Comparison of ENCODE assay signal across 9 mouse cellular contexts in genomic region chr13:108127130-108127529, GRCm38 (mm10). TPM values are rescaled to one million over a fixed set of nuclear protein-coding genes. Genes with fewer than 3 reads are reported as not detected.
DNase-seq lines count a peak whose midpoint lies in the region; ATAC-seq and TF ChIP-seq lines count a peak whose summit lies in the region.
"Had no signal": no experiment of that assay in that cellular context is flagged by ENCODE, and none has a peak within 500 bp of the region (broad histone marks: within the 10 kb centered on the region; RNA-seq: fewer than 3 reads in every experiment).

No protein-coding gene starts in this region.

- H3K27me3 ChIP-seq in neural tube, embryonic 15.5 days (replicated peaks) = no peaks in the 10 kb centered on the region
- H3K27me3 ChIP-seq: limb, embryonic 12.5 days had no signal

- peaks cover 10% of the 10 kb centered on the region for H3K4me1 ChIP-seq in neural tube, embryonic 15.5 days

- WGBS in neural tube, embryonic 15.5 days = 11% methylated on average over 1 of the region's 1 CpGs

- H3K9ac ChIP-seq in neural tube, embryonic 15.5 days (replicated peaks) = no peak overlapping the region
- H3K9ac ChIP-seq: limb, embryonic 12.5 days had no signal

- no peak overlapping the region for H3K27ac ChIP-seq in gastrocnemius, adult 2 months
- no peak overlapping the region for H3K27ac ChIP-seq in neural tube, embryonic 15.5 days (replicated peaks)
- H3K27ac ChIP-seq: limb, embryonic 12.5 days had no signal

- DNase-seq in gastrocnemius, adult 2 months = peak; percentile 35
- DNase-seq in gastrocnemius, postnatal 4 days (ENCODE audit: low spot score in 2 of 2) = no peak
- peak; percentile 39 for DNase-seq in neural tube, embryonic 10.5 days (ENCODE audit: extremely low spot score, low spot score)
- peak; percentile 34 for DNase-seq in c-Kit-positive CD71-positive TER-119-negative erythroid progenitor cells, embryonic 14.5 days (ENCODE audit: low read depth)
- DNase-seq in kidney, postnatal 36 days = peak; percentile 32 to 76
- peak; percentile 11 for DNase-seq in spleen, adult 12 weeks (ENCODE audit: low spot score)
- no peak for DNase-seq in frontal cortex, postnatal 36 days (ENCODE audit: low spot score in 2 of 2)

- TF ChIP-seq CTCF in gastrocnemius, adult 2 months (IDR thresholded peaks at IDR 0.05) = peak; percentile 69

- H3K36me3 ChIP-seq in neural tube, embryonic 15.5 days = no peaks in the 10 kb centered on the region
- H3K36me3 ChIP-seq: limb, embryonic 12.5 days had no signal

- H3K4me3 ChIP-seq in gastrocnemius, adult 2 months = no peak overlapping the region
- no peak overlapping the region for H3K4me3 ChIP-seq in neural tube, embryonic 15.5 days (replicated peaks)
- H3K4me3 ChIP-seq: limb, embryonic 12.5 days had no signal

- no peak for ATAC-seq in neural tube, embryonic 15.5 days (ENCODE audit: low FRiP score)

- intact Hi-C loops in gastrocnemius, adult 2 months (cut with DNase I) = no loop called here

- no peaks in the 10 kb centered on the region for H3K9me3 ChIP-seq in neural tube, embryonic 15.5 days (replicated peaks)
- H3K9me3 ChIP-seq: limb, embryonic 12.5 days had no signal

- no peak overlapping the region for H3K4me2 ChIP-seq in neural tube, embryonic 15.5 days
- H3K4me2 ChIP-seq: limb, embryonic 12.5 days had no signal

RNA-seq across cellular contexts. Expression of gene Ndufaf2, which starts 31.3 kb away (rescaled TPM):
- total RNA-seq in gastrocnemius, adult 2 months (2021) = 10 to 100 TPM; 13.4 to 20.2 TPM
- 10 to 100 TPM; 16.5 to 17.4 TPM for total RNA-seq in gastrocnemius, postnatal 4 days (2021)
- 68.0 and 80.3 TPM in 2 replicates for polyA plus RNA-seq in neural tube, embryonic 15.5 days (2015; fragmentation: Nextera tagmentation; extraction: Ambion mirVana)

RNA-seq across cellular contexts. Expression of gene Ercc8, which starts 31.4 kb away (rescaled TPM):
- total RNA-seq in gastrocnemius, adult 2 months (2021) = 1 to 10 TPM; 5.4 to 6.0 TPM
- 10 to 100 TPM; 13.5 to 13.7 TPM for total RNA-seq in gastrocnemius, postnatal 4 days (2021)
- polyA plus RNA-seq in neural tube, embryonic 15.5 days (2015; fragmentation: Nextera tagmentation; extraction: Ambion mirVana) = 26.4 and 31.8 TPM in 2 replicates

Comparison
In these comparisons a context has a peak if more than half of its experiments do, and no peak if none do; other contexts are left out.
1. DNase-seq: peak in gastrocnemius, adult 2 months (single experiment), neural tube, embryonic 10.5 days (single experiment), c-Kit-positive CD71-positive TER-119-negative erythroid progenitor cells, embryonic 14.5 days (single experiment), kidney, postnatal 36 days (2 of 2) and spleen, adult 12 weeks (single experiment); none in gastrocnemius, postnatal 4 days (0 of 2) and frontal cortex, postnatal 36 days (0 of 2).